Mouse (Mus musculus): Measurements from ENCODE around the gene Tmem156. TPM values are rescaled to one million over a fixed set of nuclear protein-coding genes. Genes with fewer than 3 reads are reported as not detected.

Tmem156 gene
- total and polyA plus RNA-seq, 3 experiments, result 0.37 to 0.38 TPM; not detected in 1

Other genes with a start within 250 kb of the Tmem156 start
- 1 to 10 TPM; 1.1 to 2.1 TPM for gene Tlr1, start 158.6 kb downstream of the Tmem156 start, total RNA-seq (2021)
- gene Tlr1, start 158.6 kb downstream of the Tmem156 start, polyA plus RNA-seq (2012; rRNA removed), result 0.49 and 0.50 TPM in 2 replicates
- gene Tlr6, start 132.0 kb downstream of the Tmem156 start, total RNA-seq (2021), result 1 to 10 TPM in 1 of 2 experiments, under 1 TPM in 1; 0.95 to 1.7 TPM
- gene Tlr6, start 132.0 kb downstream of the Tmem156 start, polyA plus RNA-seq (2012; rRNA removed), result 0.41 and 0.51 TPM in 2 replicates
- gene Fam114a1, start 122.1 kb downstream of the Tmem156 start, total RNA-seq (2021), result 10 to 100 TPM; 30.3 to 31.7 TPM
- gene Fam114a1, start 122.1 kb downstream of the Tmem156 start, polyA plus RNA-seq (2012; rRNA removed), result 4.1 and 4.6 TPM in 2 replicates
- 10 to 100 TPM; 48.6 to 63.2 TPM for gene Klhl5, start 15.4 kb upstream of the Tmem156 start, total RNA-seq (2021)
- 31.4 and 36.7 TPM in 2 replicates for gene Klhl5, start 15.4 kb upstream of the Tmem156 start, polyA plus RNA-seq (2012; rRNA removed)
- gene Wdr19, start 107.6 kb upstream of the Tmem156 start, total RNA-seq (2021), result 1 to 10 TPM; 6.0 to 9.5 TPM
- gene Wdr19, start 107.6 kb upstream of the Tmem156 start, polyA plus RNA-seq (2012; rRNA removed), result 1.6 and 2.3 TPM in 2 replicates
- 10 to 100 TPM; 38.7 to 46.1 TPM for gene Rfc1, start 243.5 kb upstream of the Tmem156 start, total RNA-seq (2021)
- gene Rfc1, start 243.5 kb upstream of the Tmem156 start, polyA plus RNA-seq (2012; rRNA removed), result 4.3 and 5.4 TPM in 2 replicates